Mouse (Mus musculus): ENCODE results near the gene Gm20219. TPM values are rescaled to one million over a fixed set of nuclear protein-coding genes. Genes with fewer than 3 reads are reported as not detected.

Gene Gm20219
- polyA plus RNA-seq, 1 experiment from 2014 or later = 0.92 TPM

Other genes starting within 250 kb of the Gm20219 start
- gene Kdm4b, start 228.3 kb downstream of the Gm20219 start, polyA plus RNA-seq (2015; fragmentation: Nextera tagmentation; extraction: Ambion mirVana) = 81.6 and 85.0 TPM in 2 replicates
- 359 and 391 TPM in 2 replicates for gene Ptprs, start 77.9 kb downstream of the Gm20219 start, polyA plus RNA-seq (2015; fragmentation: Nextera tagmentation; extraction: Ambion mirVana)
- 0.21 TPM in 1 of 2 replicates, not detected in the other for gene Znrf4, start 42.0 kb downstream of the Gm20219 start, polyA plus RNA-seq (2015; fragmentation: Nextera tagmentation; extraction: Ambion mirVana)
- gene Safb2, start 30.2 kb upstream of the Gm20219 start, polyA plus RNA-seq (2015; fragmentation: Nextera tagmentation; extraction: Ambion mirVana) = 72.9 and 85.4 TPM in 2 replicates
- 121 and 133 TPM in 2 replicates for gene Safb, start 30.4 kb upstream of the Gm20219 start, polyA plus RNA-seq (2015; fragmentation: Nextera tagmentation; extraction: Ambion mirVana)
- 167 and 179 TPM in 2 replicates for gene 2410015M20Rik, start 55.4 kb upstream of the Gm20219 start, polyA plus RNA-seq (2015; fragmentation: Nextera tagmentation; extraction: Ambion mirVana)
- 921 and 1,031 TPM in 2 replicates for gene Rpl36, start 59.0 kb upstream of the Gm20219 start, polyA plus RNA-seq (2015; fragmentation: Nextera tagmentation; extraction: Ambion mirVana)
- gene Lonp1, start 72.5 kb upstream of the Gm20219 start, polyA plus RNA-seq (2015; fragmentation: Nextera tagmentation; extraction: Ambion mirVana) = 48.2 and 48.6 TPM in 2 replicates
- gene Catsperd, start 73.8 kb upstream of the Gm20219 start, polyA plus RNA-seq (2015; fragmentation: Nextera tagmentation; extraction: Ambion mirVana) = 1.0 and 1.5 TPM in 2 replicates
- gene Ranbp3, start 118.9 kb upstream of the Gm20219 start, polyA plus RNA-seq (2015; fragmentation: Nextera tagmentation; extraction: Ambion mirVana) = 114 and 120 TPM in 2 replicates
- gene Ndufa11, start 163.4 kb upstream of the Gm20219 start, polyA plus RNA-seq (2015; fragmentation: Nextera tagmentation; extraction: Ambion mirVana) = 377 and 426 TPM in 2 replicates
- gene Vmac, start 163.6 kb upstream of the Gm20219 start, polyA plus RNA-seq (2015; fragmentation: Nextera tagmentation; extraction: Ambion mirVana) = 20.6 and 21.8 TPM in 2 replicates
- gene Nrtn, start 203.1 kb upstream of the Gm20219 start, polyA plus RNA-seq (2015; fragmentation: Nextera tagmentation; extraction: Ambion mirVana) = 0.73 and 0.84 TPM in 2 replicates
- 73.5 and 90.4 TPM in 2 replicates for gene Dus3l, start 210.4 kb upstream of the Gm20219 start, polyA plus RNA-seq (2015; fragmentation: Nextera tagmentation; extraction: Ambion mirVana)
- 0.96 and 1.0 TPM in 2 replicates for gene Prr22, start 215.9 kb upstream of the Gm20219 start, polyA plus RNA-seq (2015; fragmentation: Nextera tagmentation; extraction: Ambion mirVana)